Mouse (Mus musculus): ENCODE results near the gene Spock2. TPM values are rescaled to one million over a fixed set of nuclear protein-coding genes. Genes with fewer than 3 reads are reported as not detected.

Spock2 gene
- polyA plus RNA-seq (2015; fragmentation: Nextera tagmentation; extraction: Ambion mirVana) = 42.8 and 45.6 TPM in 2 replicates

- ATAC-seq = no peak
- Histone ChIP-seq H3K4me2 (replicated peaks; ENCODE audit: low read depth, low read length) (peak within 1 kb of the TSS; percentile 77), H3K4me1 (ENCODE audit: insufficient read depth, low read depth, low read length) (no peaks in the 10 kb centered on the region), H3K27me3 (replicated peaks; ENCODE audit: insufficient read depth, low read length) (peaks cover 18% of the 10 kb centered on the region), H3K27ac (ENCODE audit: low read length) (peak within 1 kb of the TSS; percentile 74), H3K9ac (replicated peaks; ENCODE audit: low read depth) (peak within 1 kb of the TSS; percentile 56), H3K4me3 (ENCODE audit: low read depth, low read length) (peak within 1 kb of the TSS; percentile 56), H3K9me3 (ENCODE audit: low read length) (no peaks in the 10 kb centered on the region), H3K36me3 (ENCODE audit: insufficient read depth, low read length) (no peaks in the 10 kb centered on the region)
- TF ChIP-seq CTCF (IDR thresholded peaks at IDR 0.05) = no peak
- TF ChIP-seq EP300 (IDR thresholded peaks at IDR 0.05) = no peak
- peak; percentile 36 for DNase-seq (ENCODE audit: low spot score)
- WGBS = under 1% methylated on average over 22 of the region's 22 CpGs
Observed at GRCm38 (mm10) chr10:60106146-60106530, at the start of gene Spock2. TSS of gene Spock2 (plus strand) at chr10:60106219.

DNA sequence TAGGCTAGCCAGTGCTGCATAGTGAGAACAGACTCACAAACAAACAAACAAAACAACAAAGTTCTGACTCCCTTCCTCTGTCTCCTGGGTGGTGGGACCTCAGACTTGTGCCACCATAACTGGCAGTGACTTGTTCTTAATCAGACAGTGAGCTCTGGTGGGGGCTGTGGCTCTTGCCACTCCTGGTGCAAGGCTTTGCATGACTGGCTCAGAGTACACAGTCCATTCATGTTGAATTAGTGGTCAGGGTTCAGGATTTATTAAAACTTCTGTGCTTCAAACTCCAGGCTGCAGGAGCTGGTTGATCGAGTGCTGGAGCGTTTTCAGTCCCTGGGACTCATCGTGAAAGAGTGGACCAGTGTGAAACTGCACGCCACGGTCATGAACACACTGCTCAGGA is 43.8 kb upstream of the Spock2 start:
- Histone ChIP-seq H3K27me3 (replicated peaks; ENCODE audit: insufficient read depth, low read length) (no peaks in the 10 kb centered on the region), H3K36me3 (ENCODE audit: insufficient read depth, low read length) (no peaks in the 10 kb centered on the region), H3K9me3 (ENCODE audit: low read length) (peaks cover 2% of the 10 kb centered on the region; the same call in 1 of the 2 replicates), H3K4me2 (replicated peaks; ENCODE audit: low read depth, low read length) (no peak overlapping the region), H3K27ac (ENCODE audit: low read length) (no peak overlapping the region), H3K4me3 (ENCODE audit: low read depth, low read length) (no peak overlapping the region), H3K9ac (replicated peaks; ENCODE audit: low read depth) (no peak overlapping the region), H3K4me1 (ENCODE audit: insufficient read depth, low read depth, low read length) (no peaks in the 10 kb centered on the region)
- ATAC-seq = no peak
- DNase-seq (ENCODE audit: low spot score) = no peak
- TF ChIP-seq EP300 (IDR thresholded peaks at IDR 0.05) (no peak), CTCF (IDR thresholded peaks at IDR 0.05) (no peak)
- whole genome bisulfite sequencing = 87% methylated on average over 5 of the region's 5 CpGs

DNA sequence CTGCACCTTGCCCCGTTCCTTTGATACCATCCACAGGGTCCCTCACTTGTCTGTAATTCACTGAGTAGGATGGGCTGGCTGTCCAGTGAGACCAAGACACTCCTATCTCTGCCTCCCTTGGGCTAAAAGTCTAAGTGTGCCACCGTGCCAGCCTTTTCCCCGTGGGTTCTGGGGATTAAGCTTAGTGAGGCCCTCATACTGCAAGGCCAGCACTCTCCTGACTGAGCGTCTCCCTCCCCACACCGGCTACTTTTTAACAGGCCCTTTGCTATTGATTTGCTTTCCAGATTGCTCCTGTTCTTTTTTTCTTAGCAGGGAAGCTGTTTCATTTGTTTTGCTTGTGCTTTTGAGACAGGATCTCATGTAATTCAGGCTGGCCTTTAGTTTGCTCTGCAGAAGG is 43.1 kb upstream of the Spock2 start:
- Histone ChIP-seq H3K36me3 (ENCODE audit: insufficient read depth, low read length) (no peaks in the 10 kb centered on the region), H3K4me2 (replicated peaks; ENCODE audit: low read depth, low read length) (no peak overlapping the region), H3K4me3 (ENCODE audit: low read depth, low read length) (no peak overlapping the region), H3K9me3 (ENCODE audit: low read length) (no peaks in the 10 kb centered on the region), H3K27ac (ENCODE audit: low read length) (no peak overlapping the region), H3K9ac (replicated peaks; ENCODE audit: low read depth) (no peak overlapping the region), H3K27me3 (replicated peaks; ENCODE audit: insufficient read depth, low read length) (no peaks in the 10 kb centered on the region), H3K4me1 (ENCODE audit: insufficient read depth, low read depth, low read length) (no peaks in the 10 kb centered on the region)
- ATAC-seq (no peak), DNase-seq (ENCODE audit: low spot score) (no peak)
- 51% methylated on average over 5 of the region's 5 CpGs for WGBS
- no peak for TF ChIP-seq CTCF (IDR thresholded peaks at IDR 0.05)
- no peak for TF ChIP-seq EP300 (IDR thresholded peaks at IDR 0.05)

- no peak overlapping the region for H3K4me2 ChIP-seq (replicated peaks; ENCODE audit: low read depth, low read length)
- TF ChIP-seq EP300 (IDR thresholded peaks at IDR 0.05) = no peak
- peak; percentile 82 for TF ChIP-seq CTCF (IDR thresholded peaks at IDR 0.05)
- no peaks in the 10 kb centered on the region for H3K27me3 ChIP-seq (replicated peaks; ENCODE audit: insufficient read depth, low read length)
- WGBS = 65% methylated on average over 3 of the region's 3 CpGs
- no peak overlapping the region for H3K4me3 ChIP-seq (ENCODE audit: low read depth, low read length)
- H3K9ac ChIP-seq (replicated peaks; ENCODE audit: low read depth) = no peak overlapping the region
- no peaks in the 10 kb centered on the region for H3K9me3 ChIP-seq (ENCODE audit: low read length)
- H3K36me3 ChIP-seq (ENCODE audit: insufficient read depth, low read length) = no peaks in the 10 kb centered on the region
- ATAC-seq (0 out of 2 replicates have a peak, but pooled peaks have one; percentile 38), DNase-seq (ENCODE audit: low spot score) (peak; percentile 58)
- no peak overlapping the region for H3K27ac ChIP-seq (ENCODE audit: low read length)
- H3K4me1 ChIP-seq (ENCODE audit: insufficient read depth, low read depth, low read length) = no peaks in the 10 kb centered on the region
Observed at GRCm38 (mm10) chr10:60066524-60066923, 39.5 kb upstream of the Spock2 start.

GRCm38 (mm10) chr10:60075159-60075558 is 30.9 kb upstream of the Spock2 start:
- DNase-seq (ENCODE audit: low spot score) (no peak), ATAC-seq (no peak)
- TF ChIP-seq CTCF (IDR thresholded peaks at IDR 0.05) = no peak
- TF ChIP-seq EP300 (IDR thresholded peaks at IDR 0.05) = no peak
- WGBS = 81% methylated on average over 1 of the region's 1 CpGs
- Histone ChIP-seq H3K4me2 (replicated peaks; ENCODE audit: low read depth, low read length) (no peak overlapping the region), H3K36me3 (ENCODE audit: insufficient read depth, low read length) (no peaks in the 10 kb centered on the region), H3K4me3 (ENCODE audit: low read depth, low read length) (no peak overlapping the region), H3K27me3 (replicated peaks; ENCODE audit: insufficient read depth, low read length) (no peaks in the 10 kb centered on the region), H3K4me1 (ENCODE audit: insufficient read depth, low read depth, low read length) (no peaks in the 10 kb centered on the region), H3K9ac (replicated peaks; ENCODE audit: low read depth) (no peak overlapping the region), H3K9me3 (ENCODE audit: low read length) (no peaks in the 10 kb centered on the region), H3K27ac (ENCODE audit: low read length) (no peak overlapping the region)

GRCm38 (mm10) chr10:60077226-60077625 is 28.8 kb upstream of the Spock2 start:
- Histone ChIP-seq H3K27me3 (replicated peaks; ENCODE audit: insufficient read depth, low read length) (no peaks in the 10 kb centered on the region), H3K9me3 (ENCODE audit: low read length) (no peaks in the 10 kb centered on the region), H3K27ac (ENCODE audit: low read length) (no peak overlapping the region), H3K4me1 (ENCODE audit: insufficient read depth, low read depth, low read length) (peaks cover 9% of the 10 kb centered on the region; the same call in 1 of the 2 replicates), H3K4me2 (replicated peaks; ENCODE audit: low read depth, low read length) (no peak overlapping the region), H3K36me3 (ENCODE audit: insufficient read depth, low read length) (no peaks in the 10 kb centered on the region), H3K9ac (replicated peaks; ENCODE audit: low read depth) (no peak overlapping the region), H3K4me3 (ENCODE audit: low read depth, low read length) (no peak overlapping the region)
- DNase-seq (ENCODE audit: low spot score) (no peak), ATAC-seq (no peak)
- TF ChIP-seq EP300 (IDR thresholded peaks at IDR 0.05) (no peak), CTCF (IDR thresholded peaks at IDR 0.05) (no peak)
- WGBS = 92% methylated on average over 7 of the region's 7 CpGs
